Mouse (Mus musculus) cerebellum, postnatal 4 days (tissue): ENCODE data around the gene Zfp42.

Experiments used
- DNase-seq, 2 experiments: peaks; one replicate each; pipeline ENCODE4 v3.0.0; 2022; ENCODE audit warnings: low spot score in 2 of 2, mixed read lengths in 1 of 2

Gene Zfp42

GRCm38 (mm10) chr8:43251653-43252052 is 55.1 kb downstream of the Zfp42 start:
- no peak for DNase-seq

DNA sequence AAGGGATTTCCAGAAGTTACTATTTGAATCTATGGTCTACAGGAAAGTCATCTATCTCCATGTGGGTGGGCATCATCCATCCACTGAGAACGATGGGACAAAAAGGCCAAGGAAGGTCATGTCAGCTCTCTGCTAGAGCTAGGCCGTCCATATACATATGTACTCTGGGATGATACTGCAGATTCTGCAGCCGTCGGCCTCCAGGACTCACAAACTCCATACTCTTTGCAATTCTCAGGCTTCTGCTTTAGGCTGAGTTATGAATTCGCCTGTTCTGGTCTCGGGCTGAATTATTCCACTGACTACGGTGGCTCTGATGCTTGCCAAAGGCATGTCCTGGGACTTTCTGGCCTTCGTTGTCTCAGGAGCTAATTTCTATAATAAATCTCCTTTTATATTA is 58.1 kb downstream of the Zfp42 start:
- DNase-seq: no peak
